Mouse (Mus musculus): ENCODE results near the gene Cacnb1.

DNA sequence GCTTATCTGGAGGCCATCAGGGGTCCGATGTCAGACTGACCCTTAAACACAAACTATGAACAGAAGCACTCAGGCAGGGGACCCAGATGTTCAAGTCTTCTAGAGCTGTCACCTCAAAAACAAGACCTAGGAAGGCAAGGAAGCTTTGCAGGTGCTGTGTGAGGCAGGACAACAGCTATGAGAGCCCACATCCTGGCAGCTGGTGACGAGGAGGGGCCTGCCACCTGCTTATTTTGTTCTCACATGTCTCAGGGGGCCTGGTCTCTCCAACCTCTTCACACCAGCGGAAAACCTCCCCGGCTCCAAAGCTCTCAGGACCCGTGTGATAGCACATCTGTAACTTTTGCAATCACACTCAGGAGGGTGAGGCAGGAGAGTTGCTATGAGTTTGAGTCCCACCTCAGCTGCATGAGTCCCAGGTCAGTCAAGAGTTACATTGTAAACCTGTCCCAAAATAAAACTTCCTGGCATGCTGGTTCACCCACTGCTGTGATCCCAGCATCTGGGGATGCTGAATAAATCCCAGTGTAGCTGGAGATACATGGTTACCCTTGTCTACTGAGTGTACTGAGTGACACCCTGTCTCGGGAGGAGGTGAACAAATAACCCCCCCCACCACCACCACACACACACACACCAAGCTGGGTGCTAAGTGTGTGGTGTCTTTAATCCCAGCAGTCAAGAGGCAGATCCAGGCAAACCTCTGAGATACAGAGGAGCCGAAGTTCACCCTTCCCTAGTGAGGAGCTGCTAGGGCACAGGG is 22.3 kb downstream of the Cacnb1 start:
- TF ChIP-seq CTCF (IDR thresholded peaks at IDR 0.05) (no peak), EP300 (IDR thresholded peaks at IDR 0.05) (no peak)
